Mouse (Mus musculus) gastrocnemius, postnatal 14 days (tissue): Measurements from ENCODE around the gene Luc7l2. TPM values are rescaled to one million over a fixed set of nuclear protein-coding genes. Genes with fewer than 3 reads are reported as not detected.

Experiments used
- DNase-seq: peaks from one replicate; pipeline ENCODE4 v3.0.0; 2021; ENCODE audit warnings: mixed read lengths
- intact Hi-C: fragments of 180-260 bp; cut with DNase I; formaldehyde crosslinking; loops from one replicate; pipeline ENCODE4 v1.15.1; 2025; ENCODE audit warnings: low total_unique reads
- microRNA-seq, 2 experiments: library from miRNA; unstranded; fragments of <30 nt; microRNA quantifications; one replicate each; pipeline ENCODE4 v1.2.0; 2021
- total RNA-seq, 2 experiments: library from RNA; stranded (reverse); gene quantifications; 2 replicates each; pipeline ENCODE4 v1.2.3; 2021

Luc7l2 gene
- total RNA-seq, 2 experiments from 2014 or later = 84.2 to 102 TPM

GRCm38 (mm10) chr6:38641645-38642044 lies 90.5 kb downstream of the Luc7l2 start:
- no peak for DNase-seq
- intact Hi-C loops = no loop called here

GRCm38 (mm10) chr6:38642593-38642992 lies 91.5 kb downstream of the Luc7l2 start:
- intact Hi-C loops = no loop called here
- DNase-seq = no peak

GRCm38 (mm10) chr6:38643039-38643438 lies 91.9 kb downstream of the Luc7l2 start:
- intact Hi-C loops = no loop called here
- no peak for DNase-seq

GRCm38 (mm10) chr6:38649545-38649944 lies 98.4 kb downstream of the Luc7l2 start:
- DNase-seq = no peak
- intact Hi-C loops = loop anchor here (5.0 kb wide), 1 partner anchor 43 kb away; no protein-coding TSS in a partner anchor

- DNase-seq = peak; percentile 67
- intact Hi-C loops = loop anchor here (5.0 kb wide), 1 partner anchor 267 kb away; no protein-coding TSS in a partner anchor
Observed at GRCm38 (mm10) chr6:38650263-38650937, 99.3 kb downstream of the Luc7l2 start.

Small RNA genes within 50 kb of the gene (microRNA-seq; reads per million reads assigned to microRNA genes)
- gene Mir7670 = 0 reads per million in 2 experiments

Other genes with a start within 250 kb of the Luc7l2 start
- 1 to 10 TPM; 7.9 to 8.3 TPM for gene Zc3hav1, start 196.7 kb upstream of the Luc7l2 start, total RNA-seq
- gene Ttc26, start 169.9 kb upstream of the Luc7l2 start, total RNA-seq = 1 to 10 TPM; 1.1 to 1.5 TPM
- 10 to 100 TPM; 20.1 to 20.8 TPM for gene Ubn2, start 117.4 kb upstream of the Luc7l2 start, total RNA-seq
- 100 to 1,000 TPM; 125 to 149 TPM for gene Fmc1, start 17.8 kb upstream of the Luc7l2 start, total RNA-seq
- under 1 TPM; 0.09 to 0.27 TPM for gene Klrg2, start 85.9 kb downstream of the Luc7l2 start, total RNA-seq
- 1 to 10 TPM in 1 of 2 experiments, under 1 TPM in 1; 0.62 to 1.0 TPM for gene Clec2l, start 111.7 kb downstream of the Luc7l2 start, total RNA-seq